Mouse (Mus musculus) 3T3-L1 (cell line): Measurements from ENCODE around the gene Lrrn4cl.
"Not testable (repeated sequence)": the region's sequence is repeated elsewhere in the genome, so short reads cannot be mapped to it uniquely, and the experiment has no call there.

Experiments
- DNase-seq: peaks from one replicate; pipeline ENCODE4 v3.0.0-alpha.2; 2015; ENCODE audit warnings: low read depth, low spot score

Lrrn4cl gene

DNA sequence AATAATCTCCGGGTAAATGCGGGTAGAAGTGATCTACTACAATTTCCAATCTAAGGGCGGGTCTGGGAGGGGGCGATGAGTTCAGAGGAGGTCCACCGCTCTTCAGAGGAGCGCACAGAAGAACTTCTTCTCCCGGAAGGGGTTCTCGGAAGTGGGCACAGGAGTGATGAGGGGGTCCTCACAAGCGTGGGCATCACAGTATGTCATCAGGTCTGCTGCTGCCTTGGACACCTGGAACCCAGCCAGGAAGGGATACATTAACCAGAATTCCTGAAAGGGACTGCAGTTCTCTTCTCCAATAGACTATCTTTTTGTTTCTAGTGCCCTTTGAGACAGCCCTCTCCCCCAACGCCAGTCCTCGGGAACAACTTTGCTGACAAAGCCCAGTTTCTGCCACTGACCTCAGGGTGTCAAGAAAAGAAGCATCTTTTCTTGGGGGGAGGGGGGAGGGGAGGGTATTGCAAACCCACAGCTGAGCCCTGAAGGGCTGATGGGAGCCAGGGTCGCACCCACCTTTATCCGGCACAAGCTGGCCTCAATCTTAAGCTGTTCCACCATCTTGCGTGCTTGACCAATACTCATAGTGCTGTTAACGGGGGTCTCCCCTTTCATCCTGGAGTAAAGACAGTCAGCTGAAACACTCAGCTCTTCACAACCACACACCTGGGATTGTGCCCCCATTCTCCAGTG is 12.4 kb upstream of the Lrrn4cl start:
- DNase-seq: no peak

DNA sequence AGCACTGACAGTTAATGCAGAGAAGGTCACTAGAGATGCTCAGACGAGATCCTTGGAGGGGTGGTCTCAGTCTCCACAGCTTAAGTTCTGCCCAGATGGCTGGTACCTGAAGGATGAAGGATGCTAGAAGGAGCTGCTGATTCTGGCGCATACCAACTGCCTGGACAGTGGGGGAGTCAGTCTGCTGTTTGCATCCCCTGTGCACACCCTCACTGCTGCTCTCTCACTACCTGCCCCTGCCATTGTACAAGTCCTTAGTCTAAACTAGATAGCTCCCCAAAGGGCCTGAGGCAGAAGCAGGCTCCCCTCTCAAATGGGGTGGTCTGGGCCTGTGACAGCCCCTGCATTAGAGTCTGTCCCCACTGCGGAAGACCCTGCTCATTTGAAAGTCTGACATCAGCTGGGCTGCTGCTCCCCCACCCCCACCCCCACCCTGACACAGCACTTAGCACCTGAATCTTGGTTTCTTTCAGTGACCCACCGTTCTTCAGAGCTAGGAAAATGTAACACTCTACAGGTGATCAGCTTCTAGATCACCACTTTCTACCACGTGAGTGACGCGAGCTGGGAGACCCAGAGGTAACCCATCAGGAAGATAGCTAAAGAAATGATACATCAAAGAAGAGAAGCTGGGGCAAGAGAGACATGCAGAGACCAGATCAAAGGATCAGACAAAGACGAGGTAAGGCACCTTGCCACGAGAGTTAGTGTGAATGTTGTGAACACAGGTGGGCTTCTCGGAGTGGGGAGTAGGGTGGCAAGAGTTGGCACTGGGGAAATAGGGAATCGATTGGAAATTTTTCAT is 11.3 kb upstream of the Lrrn4cl start, which contains the start of gene Gng3:
TSS of gene Gng3 (minus strand) at position 92 of the 805 bp plus-strand sequence.
- no peak for DNase-seq

DNA sequence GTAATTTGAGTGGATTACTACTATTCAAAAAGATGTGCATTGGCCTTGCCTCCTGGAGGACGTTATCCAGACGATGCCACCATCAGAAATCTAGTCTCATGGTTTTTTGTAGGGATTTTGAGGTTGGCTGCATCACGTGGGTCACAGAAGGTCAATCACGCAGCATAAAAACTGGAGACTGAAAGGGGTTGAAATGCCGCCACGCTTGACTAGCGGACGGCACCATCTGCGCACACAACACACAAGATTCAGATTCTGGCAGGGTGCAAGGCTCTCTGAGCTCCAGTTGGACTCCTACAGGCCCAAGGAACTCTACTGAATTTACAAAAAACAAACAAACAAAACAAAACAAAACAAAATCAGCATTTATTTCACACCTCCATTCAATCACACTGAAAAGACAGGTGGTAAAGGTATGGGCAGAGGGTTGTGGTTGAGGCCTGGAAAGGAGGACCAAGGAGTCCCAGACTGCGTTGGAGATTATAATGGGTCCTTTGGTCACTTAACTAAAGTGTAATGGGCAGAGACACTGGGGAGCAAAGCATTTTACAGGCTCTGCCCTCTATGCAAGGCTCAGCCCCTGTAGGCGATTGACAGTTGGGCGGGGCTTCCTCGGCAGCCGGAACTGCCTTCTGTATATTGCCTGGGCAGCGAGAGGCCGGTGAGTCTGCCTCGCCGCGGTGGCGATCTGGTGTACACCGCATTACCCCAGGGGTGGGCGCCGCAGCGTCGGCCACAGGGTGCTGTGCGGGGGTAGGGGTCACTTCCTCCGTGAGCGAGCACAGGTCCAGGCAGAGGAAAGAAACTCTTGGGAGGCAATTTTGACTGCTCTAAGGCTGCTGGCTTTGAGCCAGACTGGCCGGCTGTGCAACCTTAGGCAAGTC is 10.4 kb upstream of the Lrrn4cl start:
- no peak for DNase-seq

DNA sequence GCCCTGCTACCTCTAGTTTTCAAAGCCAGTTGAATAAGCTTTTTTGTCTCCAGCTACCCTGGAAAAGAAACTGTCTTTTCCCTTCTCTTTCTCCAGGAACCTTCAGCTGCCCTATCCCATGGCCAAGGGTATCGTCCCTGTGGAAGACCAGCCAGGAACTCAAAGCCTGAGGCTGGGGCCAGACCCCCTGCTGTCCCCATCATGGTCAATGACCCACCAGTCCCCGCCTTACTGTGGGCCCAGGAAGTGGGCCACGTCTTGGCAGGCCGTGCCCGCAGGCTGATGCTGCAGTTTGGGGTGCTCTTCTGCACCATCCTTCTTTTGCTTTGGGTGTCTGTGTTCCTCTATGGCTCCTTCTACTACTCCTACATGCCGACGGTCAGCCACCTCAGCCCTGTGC is 9.6 kb upstream of the Lrrn4cl start:
- DNase-seq: no peak

DNA sequence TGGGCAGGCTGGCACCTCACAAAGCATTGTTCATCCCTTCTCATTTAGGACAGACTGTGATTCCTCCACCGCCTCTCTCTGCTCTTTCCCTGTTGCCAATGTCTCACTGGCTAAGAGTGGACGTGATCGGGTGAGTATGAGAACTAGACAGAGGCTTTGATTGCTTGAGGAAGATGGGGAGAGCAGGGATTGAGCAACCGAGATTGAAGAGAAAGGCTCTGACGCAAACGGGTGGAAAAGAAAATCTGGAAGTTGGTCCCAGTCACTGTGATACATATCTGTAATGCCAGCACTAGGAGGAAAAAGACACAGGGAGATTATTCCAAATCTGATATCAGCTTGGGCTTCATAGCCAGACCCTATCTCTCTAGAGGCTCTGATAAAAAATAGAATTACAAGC is 7.6 kb upstream of the Lrrn4cl start:
- no peak for DNase-seq

DNA sequence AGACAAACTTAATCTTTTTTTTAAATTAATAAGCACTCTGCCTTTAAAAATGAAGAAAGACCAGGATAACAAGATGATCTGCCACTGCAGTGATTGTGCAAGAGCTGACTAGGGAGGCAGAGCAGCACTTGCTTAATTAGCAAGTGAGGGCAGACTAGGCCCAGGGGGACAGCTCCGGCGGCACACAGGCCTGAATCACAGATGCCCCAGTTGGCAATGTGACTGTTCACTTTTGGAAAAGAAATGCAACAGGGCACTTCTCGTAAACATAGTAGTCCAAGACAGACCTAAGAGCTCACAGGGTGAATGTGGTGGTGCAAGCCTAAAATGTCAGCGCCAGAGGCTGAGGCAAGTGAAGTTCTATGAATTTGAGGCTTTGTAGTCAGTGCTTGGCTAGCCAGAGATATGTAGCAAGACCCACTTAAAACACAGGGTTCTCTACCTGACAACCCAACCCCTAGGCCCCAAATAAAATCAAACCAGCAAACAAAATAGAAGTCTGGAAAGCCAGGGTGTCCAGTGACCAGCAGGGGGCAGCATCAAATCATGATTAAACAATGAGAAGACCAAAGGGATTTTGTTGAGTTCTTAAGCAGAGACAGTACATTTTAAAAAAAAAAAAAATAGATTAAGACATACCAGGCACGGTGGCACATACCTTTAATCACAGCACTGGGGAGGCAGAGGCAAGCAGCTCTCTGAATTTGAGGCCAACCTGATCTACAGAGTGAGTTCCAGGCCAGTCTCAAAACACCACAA is 6.0 kb upstream of the Lrrn4cl start:
- peak; percentile 96 for DNase-seq

DNA sequence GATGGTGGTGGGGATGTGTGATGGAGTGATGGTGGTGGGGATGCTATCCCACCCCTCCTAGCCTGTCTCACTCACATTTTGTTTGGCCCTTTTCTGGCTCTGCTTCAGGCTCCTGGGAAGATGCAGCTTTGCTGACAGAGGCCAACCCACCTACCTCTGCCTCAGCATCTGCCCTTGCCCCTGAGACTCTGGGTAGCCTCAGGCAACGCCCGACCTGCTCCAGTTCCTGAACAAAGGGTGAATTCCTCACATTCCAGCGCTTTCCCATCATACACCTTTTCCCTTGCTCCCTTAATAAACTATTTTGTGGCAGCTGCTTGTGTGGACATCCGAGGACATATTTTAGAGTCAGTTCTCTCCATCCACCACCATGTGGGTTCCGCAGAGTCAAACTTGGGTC is 2.2 kb upstream of the Lrrn4cl start:
- no peak for DNase-seq

DNA sequence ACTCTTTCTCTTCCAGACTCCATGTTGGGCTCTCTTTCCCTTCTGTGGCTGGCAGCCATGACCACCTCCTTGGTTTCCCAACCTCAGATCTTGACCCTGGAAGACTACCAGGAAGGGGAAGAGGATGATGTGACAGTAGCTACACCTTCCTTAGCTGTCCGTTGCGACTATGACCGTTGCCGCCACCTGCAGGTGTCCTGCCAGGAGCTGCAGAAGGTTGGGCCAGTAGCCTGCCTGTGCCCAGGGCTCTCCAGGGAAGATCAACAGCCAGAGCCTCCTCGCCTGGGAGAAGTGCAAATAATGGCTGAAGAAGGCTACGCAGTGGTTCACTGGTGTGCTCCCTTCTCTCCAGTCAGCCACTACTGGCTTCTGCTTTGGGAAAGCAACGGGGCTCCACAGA is 1.1 kb downstream of the Lrrn4cl start:
- no peak for DNase-seq

DNA sequence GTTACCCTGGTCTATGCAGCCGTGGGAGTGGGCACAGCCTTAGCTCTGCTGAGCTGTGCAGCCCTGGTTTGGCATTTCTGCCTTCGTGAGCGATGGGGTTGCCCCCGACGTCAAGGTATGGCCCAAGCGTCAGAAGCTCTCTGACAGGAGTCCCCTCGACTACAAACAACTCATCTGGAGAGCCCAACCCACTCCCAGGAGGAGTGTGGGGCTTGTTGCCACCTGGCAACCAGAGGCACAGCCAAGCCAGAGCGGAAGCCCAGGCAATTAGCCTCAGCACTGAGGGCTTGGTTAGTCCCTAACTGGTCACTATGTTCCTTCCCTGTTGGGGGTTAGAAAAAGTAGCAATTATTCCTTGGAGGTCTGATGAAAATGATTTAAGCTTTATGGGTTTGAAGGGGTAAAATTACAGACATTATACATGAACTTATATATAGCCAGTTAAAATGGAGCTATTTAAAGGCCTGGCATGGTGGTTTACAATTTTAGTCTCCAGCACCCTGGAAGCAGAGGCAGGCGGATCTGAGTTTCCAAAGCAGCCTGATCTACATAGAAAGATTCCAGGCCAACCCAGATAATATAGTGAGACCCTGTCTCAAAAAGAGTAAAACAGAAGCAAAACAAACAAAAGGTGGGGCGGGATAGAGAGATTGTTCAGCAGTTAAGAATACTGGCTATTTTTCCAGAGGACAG is 1.8 kb downstream of the Lrrn4cl start:
- no peak for DNase-seq

DNA sequence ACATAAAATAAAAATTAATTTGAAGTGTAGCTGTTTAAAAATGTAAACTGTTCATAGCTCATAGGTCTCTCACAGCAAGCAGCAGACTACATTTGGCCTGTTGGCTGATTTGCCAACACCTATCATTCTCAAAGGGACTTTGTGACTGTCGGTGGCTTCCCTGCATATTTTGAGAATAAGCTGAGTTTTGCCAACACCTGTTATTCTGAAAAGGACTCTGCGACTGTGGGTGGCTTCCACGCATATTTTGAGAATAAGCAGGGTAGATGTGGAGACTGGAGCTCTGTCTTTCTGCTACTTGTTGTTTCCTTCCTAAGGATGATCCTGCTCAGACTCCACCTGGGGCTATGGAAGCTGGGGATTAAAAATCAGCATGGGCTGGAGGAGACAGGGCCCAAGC is 2.5 kb downstream of the Lrrn4cl start:
- DNase-seq: no peak

DNA sequence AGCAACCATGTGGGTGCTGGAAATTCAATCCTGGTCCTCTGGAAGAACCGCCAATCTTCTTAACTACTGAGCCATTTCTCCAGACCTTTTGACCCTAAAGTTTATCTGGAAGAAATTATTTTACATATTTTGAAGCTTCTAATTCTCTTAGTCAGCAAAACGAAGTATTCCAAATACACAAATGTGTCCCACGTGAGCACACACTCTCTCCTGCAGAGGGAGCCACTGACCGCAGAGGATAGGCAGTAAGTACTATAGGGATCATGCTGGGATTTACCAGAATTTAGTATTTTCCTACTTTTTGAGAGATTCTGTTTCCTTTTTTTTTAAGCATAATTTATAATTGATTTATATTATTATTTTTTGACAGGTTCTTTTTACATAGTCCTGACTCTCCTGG is 7.1 kb downstream of the Lrrn4cl start:
- peak; percentile 82 for DNase-seq

DNA sequence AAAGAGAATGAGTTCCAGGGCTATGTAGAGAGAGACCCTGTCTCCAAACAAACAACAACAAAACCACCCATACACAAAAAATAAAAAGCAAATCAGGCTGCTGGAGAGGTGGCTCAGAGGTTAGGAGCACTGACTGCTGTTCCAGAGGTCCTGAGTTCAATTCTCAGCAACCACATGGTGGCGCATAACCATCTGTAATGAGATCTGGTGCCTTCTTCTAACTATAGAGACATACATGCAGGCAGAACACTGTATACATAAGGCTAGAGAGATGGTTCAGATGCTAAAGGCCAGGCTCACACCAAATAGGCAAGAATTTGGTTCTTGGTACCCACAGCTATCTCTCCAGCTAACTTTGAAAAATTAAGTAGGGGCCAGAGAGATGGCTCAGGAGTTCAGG is 8.4 kb downstream of the Lrrn4cl start:
- DNase-seq: peak; percentile 71

DNA sequence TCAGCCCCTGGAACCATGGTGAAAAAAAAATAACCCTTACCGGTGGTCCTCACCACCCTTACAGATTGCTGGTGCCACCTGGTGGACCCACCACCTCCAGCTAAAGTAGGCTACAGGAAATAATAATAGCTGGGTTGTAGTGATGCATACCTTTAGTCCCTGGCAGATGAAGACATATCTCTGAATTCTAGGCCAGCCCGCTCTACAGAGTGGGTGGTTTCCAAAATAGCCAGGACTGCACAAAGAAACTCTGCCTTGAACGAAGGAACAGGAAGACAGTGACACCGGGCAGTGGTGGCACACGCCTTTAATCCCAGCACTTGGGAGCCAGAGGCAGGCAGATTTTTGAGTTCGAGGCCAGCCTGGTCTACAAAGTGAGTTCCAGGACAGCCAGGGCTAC is 13.7 kb downstream of the Lrrn4cl start:
- DNase-seq: no peak

DNA sequence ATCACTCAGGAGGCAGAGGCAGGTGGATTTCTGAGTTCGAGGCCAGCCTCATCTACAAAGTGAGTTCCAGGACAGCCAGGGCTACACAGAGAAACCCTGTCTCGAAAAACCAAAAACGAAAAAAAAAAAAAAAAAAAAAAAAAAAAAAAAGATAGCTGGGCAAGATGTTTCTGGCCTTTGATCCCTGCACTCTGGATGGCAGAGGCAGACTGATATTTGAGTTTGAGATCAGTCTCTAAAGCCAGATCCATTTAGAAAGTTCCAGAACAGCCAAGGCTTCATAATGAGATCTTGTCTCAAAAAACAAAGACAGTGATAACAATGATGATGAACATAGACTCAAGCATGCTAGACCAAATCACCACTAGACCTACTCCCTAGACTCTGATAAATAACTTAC is 19.8 kb downstream of the Lrrn4cl start:
- DNase-seq: not testable (repeated sequence)

DNA sequence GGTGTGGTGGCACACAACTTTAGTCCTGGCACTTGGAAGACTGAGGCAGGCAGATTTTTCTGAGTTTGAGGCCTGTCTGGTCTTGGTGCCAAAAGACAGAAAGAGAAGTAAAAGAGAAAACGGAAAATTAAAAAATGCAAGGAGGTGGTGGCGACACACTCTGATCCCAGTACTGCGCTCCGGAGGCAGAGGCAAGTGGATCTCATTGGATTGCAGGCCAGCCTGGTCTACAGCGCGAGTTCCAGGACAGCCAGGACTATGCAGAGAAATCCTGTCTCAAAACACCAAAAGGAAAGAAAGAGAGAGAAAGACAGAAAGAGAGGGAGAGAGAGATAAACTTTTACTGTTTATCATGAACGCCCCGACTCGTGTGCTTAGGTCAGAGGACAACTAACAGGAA is 20.3 kb downstream of the Lrrn4cl start:
- peak; percentile 39 for DNase-seq

DNA sequence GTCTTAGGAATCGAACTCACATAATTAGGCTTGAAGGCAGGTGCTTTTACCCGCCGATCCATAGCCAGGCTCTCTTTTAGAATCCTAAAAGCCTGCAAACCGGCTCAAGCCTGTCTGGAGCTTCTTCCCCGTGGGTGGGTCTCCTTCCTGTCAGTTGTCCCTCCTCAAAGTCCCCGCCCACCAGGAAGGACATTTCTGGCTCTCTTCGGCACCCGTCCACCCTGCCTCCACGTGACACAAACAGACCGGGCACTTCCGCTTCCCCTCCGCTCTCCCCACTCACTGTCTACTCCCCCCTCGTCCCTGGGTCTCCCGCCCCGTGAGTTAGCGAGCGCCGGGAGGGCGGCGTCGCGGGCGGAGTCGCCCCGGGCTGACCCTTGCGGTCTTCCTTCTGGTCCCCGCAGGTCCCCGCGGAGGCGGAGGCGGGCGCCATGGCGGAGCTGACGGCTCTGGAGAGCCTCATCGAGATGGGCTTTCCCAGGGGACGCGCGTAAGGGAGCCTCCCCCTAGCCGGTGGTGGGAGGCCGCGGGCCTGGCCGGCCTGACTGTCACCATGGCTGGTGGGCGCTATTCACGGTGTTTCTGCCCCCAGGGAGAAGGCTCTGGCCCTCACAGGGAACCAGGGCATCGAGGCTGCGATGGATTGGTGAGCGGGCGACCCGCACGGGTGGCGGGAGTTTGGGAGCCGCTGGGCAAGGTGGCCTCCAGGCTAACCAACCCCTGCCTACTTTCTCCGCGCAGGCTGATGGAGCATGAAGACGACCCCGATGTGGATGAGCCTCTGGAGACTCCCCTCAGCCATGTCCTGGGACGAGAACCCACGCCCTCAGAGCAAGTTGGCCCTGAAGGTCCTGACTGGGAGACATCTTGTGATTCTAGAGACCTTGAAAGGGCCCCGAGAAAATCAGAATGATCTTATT is 21.0 kb downstream of the Lrrn4cl start, which contains the start of gene Ubxn1:
TSS of gene Ubxn1 (plus strand) at position 230 of the 920 bp plus-strand sequence.
- peak; percentile 100 for DNase-seq

DNA sequence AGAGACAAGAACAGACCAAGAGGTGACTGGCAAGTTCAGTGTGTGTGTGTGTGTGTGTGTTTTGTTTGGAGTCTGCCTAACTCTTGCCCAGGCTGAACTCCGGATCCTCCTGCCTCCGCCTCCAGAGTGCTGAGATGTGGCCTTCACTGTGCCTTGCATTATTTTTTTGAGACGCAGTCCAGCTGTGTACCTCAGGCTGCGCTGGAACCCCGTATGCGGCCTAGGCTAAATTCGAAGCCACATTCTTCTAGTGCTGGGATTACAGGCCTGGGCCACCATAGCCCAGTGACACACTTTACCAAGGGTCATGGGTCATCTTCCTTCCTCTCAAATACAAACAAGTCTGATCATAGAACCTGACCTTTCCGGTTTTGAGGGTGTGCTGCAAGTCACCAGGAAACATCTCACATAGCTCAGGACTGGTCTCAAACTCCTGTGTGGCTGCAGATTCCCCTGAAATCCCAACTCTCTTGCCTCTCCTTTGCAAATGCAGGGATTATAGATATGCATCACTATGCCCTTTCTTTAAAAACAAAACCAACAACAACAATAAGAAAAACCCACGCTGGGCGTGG is 21.8 kb downstream of the Lrrn4cl start:
- no peak for DNase-seq

DNA sequence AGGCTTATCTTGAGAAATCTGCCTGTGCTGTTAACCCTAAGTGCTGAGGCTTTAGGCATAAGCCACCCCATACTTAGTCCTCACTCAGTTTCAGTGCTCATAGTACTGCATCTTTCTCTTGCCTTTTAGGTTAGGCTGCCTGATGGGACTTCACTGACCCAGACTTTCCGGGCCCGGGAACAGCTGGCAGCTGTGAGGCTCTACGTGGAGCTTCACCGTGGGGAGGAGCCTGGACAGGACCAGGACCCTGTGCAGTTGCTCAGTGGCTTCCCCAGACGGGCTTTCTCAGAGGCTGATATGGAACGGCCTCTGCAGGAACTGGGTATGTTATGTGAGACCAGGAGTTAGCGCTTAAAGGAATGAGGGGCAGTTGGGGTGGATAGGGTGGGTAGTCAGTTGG is 24.5 kb downstream of the Lrrn4cl start:
- DNase-seq: no peak

DNA sequence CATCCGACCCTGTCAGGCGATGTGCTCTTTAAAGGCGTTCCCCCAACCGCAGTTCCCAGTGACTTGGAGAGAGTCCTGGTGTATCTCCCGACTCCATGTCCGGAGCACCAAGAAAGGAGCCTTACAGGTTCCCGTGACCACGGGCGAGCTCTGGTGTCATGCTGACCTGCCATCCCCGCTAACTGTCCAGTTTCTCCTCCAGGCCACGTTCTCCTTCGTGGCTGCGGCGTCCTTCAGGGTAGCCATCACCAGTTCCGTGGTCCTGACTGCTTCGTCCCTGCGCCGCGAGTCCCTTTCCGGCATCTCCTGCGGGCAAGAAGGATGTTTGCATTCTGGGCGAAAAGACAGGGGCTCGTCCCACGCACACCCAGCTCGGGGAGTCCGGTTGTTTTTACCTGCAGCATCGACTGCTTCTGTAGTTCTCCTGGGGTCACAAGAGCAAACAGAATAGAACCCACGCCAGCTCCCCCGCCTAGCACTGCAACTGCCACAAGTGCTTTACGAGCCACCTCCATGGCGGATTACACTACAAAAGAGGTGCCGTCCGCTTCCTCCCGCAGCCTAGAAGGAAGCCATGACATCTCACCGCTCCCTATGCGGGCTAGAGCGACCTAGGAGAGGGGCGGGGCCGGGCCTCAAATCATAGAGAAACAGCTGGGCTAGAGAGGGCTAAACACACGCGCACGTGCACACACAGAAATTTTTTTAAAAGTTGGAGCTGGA is 29.9 kb downstream of the Lrrn4cl start, which contains the start of gene Uqcc3:
TSS of gene Uqcc3 (minus strand) at position 613 of the 723 bp plus-strand sequence.
- DNase-seq: peak; percentile 94
